Mouse (Mus musculus): ENCODE results near the gene Taf5.

DNA sequence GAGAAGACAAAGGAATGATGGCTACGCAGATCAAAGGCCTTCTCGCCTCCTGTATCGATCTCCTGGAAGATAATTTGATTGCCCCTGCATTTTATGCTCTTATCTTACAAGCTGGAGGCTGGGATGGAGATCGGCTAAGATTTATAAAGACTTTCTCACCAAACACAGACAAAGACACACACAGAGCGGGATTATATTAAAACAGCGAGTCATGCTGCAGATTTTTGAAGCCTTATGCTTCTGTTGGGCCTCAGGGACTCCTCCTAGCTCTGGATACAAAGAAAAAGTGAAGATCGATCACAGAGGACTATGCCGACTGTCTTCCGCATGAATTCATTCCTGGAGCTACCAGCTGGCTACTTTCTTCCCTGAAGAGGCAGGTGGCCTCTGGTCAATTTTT lies 37.8 kb upstream of the Taf5 start:
- TF ChIP-seq CTCF (conservative IDR thresholded peaks at IDR 0.05; ENCODE audit: insufficient read depth, insufficient read length, low read depth, low read length) = no peak
- no peak for TF ChIP-seq POLR2A (IDR thresholded peaks at IDR 0.05; ENCODE audit: low read depth, low read length)

Data from kidney, adult 2 months (tissue).